Mouse (Mus musculus) erythroblast, embryonic 14.5 days (primary cell): ENCODE results near the gene Islr.

ENCODE experiments used
- GATA1 ChIP-seq: IDR thresholded peaks from 2 replicates; pipeline ENCODE4 v1.6.1; 2012; ENCODE audit warnings: low read length, inconsistent platforms, mixed read lengths
- TAL1 ChIP-seq: IDR thresholded peaks from 3 replicates; pipeline ENCODE4 v1.6.1; 2012; ENCODE audit warnings: low read length, inconsistent platforms, mixed read lengths

GRCm38 (mm10) chr9:58134906-58135305, 69.2 kb downstream of the Islr start:
- TF ChIP-seq TAL1 = no peak
- TF ChIP-seq GATA1 = no peak
